Mouse (Mus musculus) thymus, adult 2 months (tissue): ENCODE results near the gene Tmem163.

Experiments
- CTCF ChIP-seq: fragments of 200-500 bp; IDR thresholded peaks from 2 replicates; pipeline ENCODE4 v1.5.1; 2012; ENCODE audit warnings: mild to moderate bottlenecking, control low read depth, low read length, moderate library complexity, borderline replicate concordance; ENCODE audit not compliant: control insufficient read depth, poor library complexity, insufficient read depth; ENCODE audit errors: extremely low read depth
- POLR2A ChIP-seq: fragments of 200-500 bp; IDR thresholded peaks from 2 replicates; pipeline ENCODE4 v1.6.1; 2012; ENCODE audit warnings: mild to moderate bottlenecking, low read length, control low read depth, moderate library complexity; ENCODE audit not compliant: control insufficient read depth, poor library complexity, insufficient read depth; ENCODE audit errors: extremely low read depth

GRCm38 (mm10) chr1:127603697-127604631 lies 75.4 kb downstream of the Tmem163 start:
- TF ChIP-seq POLR2A: no peak
- no peak for TF ChIP-seq CTCF
